Mouse (Mus musculus) right cerebral cortex, adult 18-20 months (tissue): ENCODE results near the gene Rhbdd2.
"Not testable (repeated sequence)": the region's sequence is repeated elsewhere in the genome, so short reads cannot be mapped to it uniquely, and the experiment has no call there.

ENCODE experiments used
- DNase-seq: peaks from one replicate; pipeline ENCODE4 v3.0.0; 2022; ENCODE audit warnings: mixed read lengths

Gene Rhbdd2

GRCm38 (mm10) chr5:135632117-135632796 is at the start of gene Rhbdd2:
Rhbdd2 (plus strand) TSS chr5:135632618.
- DNase-seq, result peak; percentile 98

DNA sequence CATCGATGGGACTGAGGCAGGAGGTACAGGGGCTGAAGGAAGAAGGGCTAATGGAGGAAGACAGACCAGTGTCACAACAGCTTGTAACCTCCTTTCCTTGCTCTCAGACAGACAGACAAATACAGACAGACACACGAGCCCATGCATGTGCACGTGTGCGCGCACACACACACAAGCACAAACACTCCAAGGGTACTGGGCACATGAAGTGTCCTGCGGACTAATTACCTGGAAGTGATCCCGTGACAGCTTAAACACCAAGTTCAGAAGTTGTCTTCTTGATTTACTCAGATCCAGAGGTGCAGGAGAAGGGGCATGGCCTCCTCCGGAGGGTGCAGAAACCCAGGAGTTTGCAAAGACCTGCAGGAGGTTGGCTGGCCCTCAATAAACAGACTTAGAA is 46.7 kb upstream of the Rhbdd2 start:
- DNase-seq, result no peak

DNA sequence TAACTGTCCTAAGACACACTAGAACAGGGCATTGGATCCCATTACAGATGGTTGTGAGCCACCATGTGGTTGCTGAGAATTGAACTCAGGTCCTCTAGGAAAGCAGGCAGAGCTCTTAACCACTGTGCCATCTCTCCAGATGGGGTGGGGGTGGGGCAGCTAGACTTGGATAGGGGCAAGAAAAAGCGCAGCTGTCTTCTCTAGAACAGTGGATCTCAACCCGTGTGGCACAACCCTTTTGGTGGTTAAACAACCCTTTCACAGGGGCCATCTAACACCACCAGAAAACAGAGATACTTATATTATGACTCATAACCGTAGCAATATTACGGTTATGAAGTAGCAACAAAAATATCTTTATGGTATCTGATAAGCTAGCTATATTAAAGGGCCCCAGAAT is 44.7 kb upstream of the Rhbdd2 start:
- no peak for DNase-seq

DNA sequence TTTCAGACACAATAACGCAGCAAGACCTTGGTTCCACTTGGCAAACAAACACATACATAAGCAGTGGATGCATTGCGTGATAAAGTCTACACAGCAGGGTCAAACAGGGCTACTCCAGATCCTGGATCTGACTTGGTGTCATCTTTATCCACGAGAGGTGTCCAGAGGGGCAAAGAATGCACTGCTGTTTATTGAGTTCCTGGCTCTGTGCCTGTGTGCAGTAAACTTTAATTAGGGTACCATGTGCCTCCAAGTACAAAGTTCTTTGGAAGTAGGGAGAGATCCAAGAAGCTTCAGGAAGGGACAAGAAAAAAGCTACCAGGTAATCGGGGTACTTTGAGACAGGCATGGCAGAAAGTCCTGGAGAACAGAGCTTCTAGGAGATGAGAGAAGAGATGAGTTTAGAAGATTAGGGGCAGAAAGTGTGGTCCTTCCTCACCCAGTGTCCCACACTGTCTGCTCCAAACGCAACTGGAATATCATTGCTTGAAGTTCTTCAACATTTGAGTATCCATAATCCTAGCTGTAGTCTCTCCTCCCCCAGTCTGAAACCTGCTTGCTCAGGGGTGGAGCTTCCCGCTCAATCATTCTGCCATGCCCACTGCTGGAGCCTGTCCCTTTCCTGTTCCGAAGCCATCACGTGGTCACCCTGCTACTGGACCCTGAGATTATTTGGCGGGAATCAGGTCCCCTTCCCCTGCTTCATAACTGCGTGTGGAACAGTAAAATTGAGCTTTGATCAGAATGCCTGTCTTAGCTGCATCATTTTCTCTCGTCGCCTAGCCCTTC is 42.2 kb upstream of the Rhbdd2 start:
- DNase-seq, result no peak

DNA sequence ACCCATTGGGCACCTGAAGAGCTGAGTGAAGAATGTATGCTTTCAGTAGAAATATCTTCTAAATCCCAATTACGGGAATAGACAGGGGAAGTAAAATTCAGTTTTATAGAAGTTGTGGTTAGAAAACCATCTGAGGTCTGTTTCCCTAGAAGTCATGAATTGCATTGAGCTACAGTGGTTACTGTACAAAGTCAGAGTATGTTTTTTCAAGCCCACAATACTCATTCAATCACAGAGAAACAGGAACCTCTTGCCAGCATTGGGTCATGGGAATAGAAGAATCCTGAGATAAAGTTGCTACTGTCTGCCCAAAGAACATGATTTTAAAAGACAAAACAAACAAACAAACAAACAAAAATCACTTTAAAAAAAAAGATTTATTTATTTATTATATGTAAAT is 27.8 kb upstream of the Rhbdd2 start:
- not testable (repeated sequence) for DNase-seq

DNA sequence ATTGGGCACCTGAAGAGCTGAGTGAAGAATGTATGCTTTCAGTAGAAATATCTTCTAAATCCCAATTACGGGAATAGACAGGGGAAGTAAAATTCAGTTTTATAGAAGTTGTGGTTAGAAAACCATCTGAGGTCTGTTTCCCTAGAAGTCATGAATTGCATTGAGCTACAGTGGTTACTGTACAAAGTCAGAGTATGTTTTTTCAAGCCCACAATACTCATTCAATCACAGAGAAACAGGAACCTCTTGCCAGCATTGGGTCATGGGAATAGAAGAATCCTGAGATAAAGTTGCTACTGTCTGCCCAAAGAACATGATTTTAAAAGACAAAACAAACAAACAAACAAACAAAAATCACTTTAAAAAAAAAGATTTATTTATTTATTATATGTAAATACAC is 25.7 kb upstream of the Rhbdd2 start:
- not testable (repeated sequence) for DNase-seq

- DNase-seq, result no peak
Observed at GRCm38 (mm10) chr5:135607581-135607980, 24.8 kb upstream of the Rhbdd2 start.

DNA sequence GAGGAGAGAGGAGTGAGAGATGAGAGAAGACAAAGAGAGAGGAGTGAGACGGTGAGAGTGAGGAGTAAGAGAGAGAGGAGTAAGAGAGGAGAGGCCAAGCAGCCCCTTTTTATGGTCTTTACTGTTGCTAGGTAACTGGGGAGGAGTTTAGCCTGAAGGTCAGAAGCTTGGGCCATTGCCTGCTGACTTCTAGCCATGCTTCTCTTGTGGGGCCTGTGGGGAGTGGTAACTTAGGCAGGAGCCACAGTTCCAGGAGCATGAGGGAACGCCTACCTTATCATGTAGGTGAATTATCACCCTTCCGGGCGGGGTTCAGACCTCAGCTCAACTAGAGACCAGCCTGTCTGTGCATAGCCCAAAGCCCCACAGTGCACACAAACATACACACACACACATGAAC is 22.6 kb upstream of the Rhbdd2 start:
- DNase-seq, result no peak

- DNase-seq, result not testable (repeated sequence)
Observed at GRCm38 (mm10) chr5:135619741-135620140, 12.7 kb upstream of the Rhbdd2 start.

DNA sequence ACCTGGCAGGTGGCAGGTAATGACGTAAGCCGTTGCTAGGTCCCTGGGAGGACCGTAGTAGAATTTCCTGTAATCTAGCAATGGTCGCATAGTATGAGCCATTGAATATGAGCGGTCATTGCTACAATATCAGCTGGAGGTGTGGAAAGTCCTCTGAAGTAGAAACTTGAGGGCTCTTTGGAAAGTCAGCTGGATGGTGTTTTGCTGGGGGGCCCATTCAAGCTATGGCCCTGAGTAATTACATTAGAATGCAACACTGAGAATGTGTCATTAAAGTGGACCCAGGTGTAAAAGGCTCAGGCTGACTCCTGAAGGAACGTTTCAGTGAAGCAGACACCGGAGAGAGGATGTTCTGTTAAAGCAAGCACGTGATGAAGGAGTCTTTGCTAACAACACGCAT is 11.9 kb upstream of the Rhbdd2 start:
- no peak for DNase-seq

GRCm38 (mm10) chr5:135621725-135622124 is 10.7 kb upstream of the Rhbdd2 start:
- DNase-seq, result peak; percentile 49

DNA sequence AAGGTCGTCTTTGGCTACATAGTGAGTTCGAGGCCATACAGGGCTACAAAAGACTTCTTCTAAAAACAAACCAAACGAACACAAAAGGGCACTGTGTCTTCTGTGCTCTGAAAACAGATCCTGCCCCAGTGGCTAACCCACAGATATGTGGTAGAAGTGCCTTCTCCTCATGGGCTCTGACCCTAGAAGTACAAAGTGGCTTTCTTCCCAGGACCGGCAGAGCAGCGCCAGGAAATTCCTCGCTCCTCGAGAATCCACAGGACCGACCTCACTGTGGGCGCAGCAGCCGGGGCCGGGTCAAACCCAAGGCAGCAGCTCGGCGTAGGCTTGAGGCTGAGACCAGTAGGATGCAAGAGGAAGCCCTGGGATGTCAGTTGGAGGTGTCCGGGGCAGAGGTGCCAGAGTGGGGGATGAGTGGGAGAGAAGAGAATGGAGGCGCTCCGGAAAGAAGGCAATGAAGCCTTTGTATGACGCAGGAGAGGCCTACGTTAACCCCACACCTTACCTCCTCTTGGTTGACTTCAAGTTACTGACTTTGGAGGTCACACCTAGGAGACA is 9.3 kb upstream of the Rhbdd2 start:
- no peak for DNase-seq

GRCm38 (mm10) chr5:135628916-135629315 is 3.5 kb upstream of the Rhbdd2 start:
- no peak for DNase-seq

GRCm38 (mm10) chr5:135629401-135629800 is 3.0 kb upstream of the Rhbdd2 start:
- no peak for DNase-seq

DNA sequence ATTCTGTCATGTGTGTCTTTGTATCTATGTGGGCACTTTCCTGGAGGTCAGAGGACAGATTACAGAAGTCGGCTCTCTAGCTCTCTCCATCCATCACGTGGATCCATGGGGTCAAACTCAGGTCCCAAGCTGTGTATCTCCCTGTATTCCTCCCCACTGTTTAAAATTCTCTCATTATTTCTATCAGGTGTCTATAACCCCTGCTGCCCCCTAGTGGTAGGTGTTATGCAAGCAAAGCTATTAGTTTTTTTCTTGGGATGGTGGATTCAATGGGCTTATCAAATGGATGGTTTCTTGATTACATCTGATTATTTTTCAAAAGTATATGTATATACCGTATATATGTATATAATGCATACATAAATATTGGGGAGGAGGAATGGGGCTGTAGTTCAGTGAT is 1.8 kb upstream of the Rhbdd2 start:
- peak; percentile 39 for DNase-seq

- DNase-seq, result no peak
Observed at GRCm38 (mm10) chr5:135632797-135633144, 353 bp downstream of the Rhbdd2 start.

- DNase-seq, result no peak
Observed at GRCm38 (mm10) chr5:135639760-135640458, 7.5 kb downstream of the Rhbdd2 start.

DNA sequence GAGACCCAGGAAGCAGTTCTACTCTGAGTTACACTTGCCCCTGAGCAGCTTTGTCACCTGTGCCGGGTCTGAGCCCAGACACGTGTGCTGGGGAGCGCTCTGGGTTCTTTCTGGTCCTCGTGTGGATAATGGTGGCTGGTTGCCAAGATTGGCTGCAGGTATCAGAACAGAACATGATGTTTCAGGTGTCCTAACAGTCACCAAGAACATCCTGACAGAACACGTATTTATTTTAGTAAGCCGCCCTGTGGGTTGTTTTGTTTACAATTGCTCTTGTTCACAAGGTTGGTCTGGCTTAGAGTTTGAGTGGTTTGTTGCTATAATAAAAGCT is 8.0 kb downstream of the Rhbdd2 start:
- DNase-seq, result no peak

DNA sequence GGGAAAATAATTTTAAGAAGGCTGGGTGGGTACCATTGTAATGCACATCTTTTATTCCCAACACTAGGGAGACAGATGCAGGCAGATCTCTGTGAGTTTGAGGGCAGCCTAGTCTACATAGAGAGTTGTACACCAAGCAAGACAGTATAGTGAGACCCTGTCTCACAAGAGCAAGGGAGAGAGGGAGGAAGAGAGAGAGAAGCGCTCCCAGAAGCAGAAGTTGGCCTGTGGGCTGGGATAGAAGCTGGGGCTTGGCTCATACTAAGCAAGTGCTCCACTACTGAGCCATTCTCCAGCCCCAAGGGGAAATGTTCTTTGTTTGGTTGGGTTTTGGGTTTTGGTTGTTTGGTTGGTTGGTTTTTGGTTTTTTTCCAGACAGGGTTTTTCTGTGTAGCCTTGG is 8.6 kb downstream of the Rhbdd2 start:
- no peak for DNase-seq

DNA sequence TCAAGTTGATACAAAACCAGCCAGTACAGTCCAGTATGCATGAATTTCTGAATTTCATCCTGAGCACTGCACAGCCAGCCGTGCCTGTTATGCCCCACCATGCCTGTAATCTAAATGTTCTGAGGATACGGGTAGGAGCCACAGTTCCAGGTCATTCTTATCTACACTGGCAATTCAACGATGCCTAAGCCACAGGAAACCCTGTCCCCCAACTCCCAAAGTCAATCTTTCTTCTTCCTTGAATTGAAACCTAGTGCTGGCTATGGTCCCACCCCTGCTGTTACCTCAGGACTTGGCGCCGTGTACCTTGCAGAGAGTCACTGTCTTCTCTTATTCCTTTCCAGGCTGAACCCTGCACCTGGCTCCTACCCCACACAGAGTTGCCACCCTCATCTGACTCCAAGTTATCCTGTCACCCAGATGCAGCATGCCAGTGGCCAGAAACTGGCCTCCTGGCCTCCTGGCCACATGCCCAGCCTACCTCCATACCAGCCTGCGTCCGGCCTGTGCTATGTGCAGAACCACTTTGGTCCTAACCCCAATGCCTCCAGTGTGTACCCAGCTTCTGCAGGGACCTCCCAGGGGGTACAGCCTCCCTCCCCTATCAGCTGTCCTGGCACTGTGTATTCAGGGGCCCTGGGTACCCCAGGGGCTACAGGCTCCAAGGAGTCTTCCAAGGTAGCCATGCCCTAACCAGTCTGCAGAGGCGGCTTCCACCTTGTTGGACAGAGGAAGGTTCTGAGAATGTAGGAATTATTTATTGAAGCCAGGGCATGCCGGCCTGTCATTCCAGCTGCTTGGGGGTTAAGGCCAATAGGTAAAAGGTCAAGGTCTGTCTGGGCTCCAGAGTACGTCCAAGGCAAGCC is 10.5 kb downstream of the Rhbdd2 start:
- DNase-seq, result no peak

DNA sequence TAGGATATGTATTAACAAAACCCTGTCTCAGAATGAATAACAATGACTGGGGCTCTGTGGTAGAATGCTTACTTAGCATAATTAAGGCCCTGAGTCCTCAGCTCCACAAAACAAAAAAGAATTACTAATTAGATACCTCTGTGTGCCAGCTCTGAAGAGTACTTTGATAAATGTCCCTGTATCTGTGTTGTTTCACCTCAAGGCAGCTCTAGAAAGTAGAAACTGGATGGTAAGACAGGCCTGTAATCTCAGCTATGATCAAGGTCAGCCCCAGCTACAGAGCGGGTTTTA is 11.1 kb downstream of the Rhbdd2 start:
- DNase-seq, result no peak

GRCm38 (mm10) chr5:135643869-135644268 is 11.5 kb downstream of the Rhbdd2 start:
- DNase-seq, result no peak

DNA sequence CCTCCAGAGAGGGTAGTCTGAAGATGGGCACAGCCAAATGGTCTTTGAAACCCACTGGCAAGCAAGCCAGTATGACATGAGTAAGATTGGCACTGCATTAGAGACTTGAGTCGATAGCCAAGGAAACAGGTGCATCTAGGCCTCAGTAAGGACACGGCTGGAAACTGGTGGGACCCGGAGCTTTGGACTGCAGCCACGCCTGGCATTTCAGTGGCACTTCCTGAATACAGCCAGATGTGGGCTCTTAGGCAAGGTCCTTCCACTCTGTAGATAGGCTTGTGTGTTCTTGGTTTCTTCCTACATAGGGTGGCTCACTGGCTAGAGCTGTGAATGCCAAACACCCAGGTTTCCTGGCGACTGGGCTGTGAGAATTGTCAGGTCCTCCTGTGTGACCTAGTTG is 12.9 kb downstream of the Rhbdd2 start:
- DNase-seq, result no peak
